Mouse (Mus musculus): ENCODE measurements around the gene 1700056E22Rik. TPM values are rescaled to one million over a fixed set of nuclear protein-coding genes. Genes with fewer than 3 reads are reported as not detected.

The 1700056E22Rik gene
- total and polyA plus RNA-seq, 2 experiments from 2014 or later, result 1.2 to 1.7 TPM

DNA sequence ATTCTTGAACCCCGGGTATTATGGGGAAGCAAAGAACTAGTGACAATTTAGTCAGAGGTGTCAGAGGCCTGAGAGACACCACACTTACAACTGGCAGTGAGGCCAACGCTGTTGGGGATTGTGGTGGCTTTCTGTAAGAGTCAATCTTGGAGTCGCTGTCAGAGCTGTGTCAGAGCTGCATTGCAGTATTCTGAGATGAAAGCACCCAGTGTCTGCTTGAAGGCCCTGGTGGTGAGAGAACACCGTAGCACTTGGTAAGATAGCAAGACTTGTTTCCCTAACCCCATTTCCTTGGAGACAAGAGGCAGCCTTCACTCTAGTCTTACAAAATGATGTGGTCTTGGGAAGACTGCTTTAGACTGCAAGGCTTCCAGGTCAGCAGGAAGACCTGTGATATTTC is 18.2 kb upstream of the 1700056E22Rik start:
- H3K4me3 ChIP-seq (ENCODE audit: low read length), result no peak overlapping the region
- TF ChIP-seq CTCF (IDR thresholded peaks at IDR 0.05; ENCODE audit: low read depth), result no peak
- no peaks in the 10 kb centered on the region for H3K9me3 ChIP-seq (ENCODE audit: low read length)
- no peaks in the 10 kb centered on the region for H3K27me3 ChIP-seq (ENCODE audit: insufficient read depth, low read length)
- no peak overlapping the region for H3K4me2 ChIP-seq (ENCODE audit: low read depth, low read length)
- ATAC-seq (no peak), DNase-seq (ENCODE audit: low spot score) (no peak)
- H3K27ac ChIP-seq, result no peak overlapping the region
- H3K4me1 ChIP-seq (ENCODE audit: insufficient read depth, low read length), result no peaks in the 10 kb centered on the region
- WGBS, result 64% methylated on average over 4 of the region's 4 CpGs
- H3K9ac ChIP-seq (replicated peaks; ENCODE audit: low read length), result no peak overlapping the region
- no peaks in the 10 kb centered on the region for H3K36me3 ChIP-seq (ENCODE audit: insufficient read depth, low read length)

DNA sequence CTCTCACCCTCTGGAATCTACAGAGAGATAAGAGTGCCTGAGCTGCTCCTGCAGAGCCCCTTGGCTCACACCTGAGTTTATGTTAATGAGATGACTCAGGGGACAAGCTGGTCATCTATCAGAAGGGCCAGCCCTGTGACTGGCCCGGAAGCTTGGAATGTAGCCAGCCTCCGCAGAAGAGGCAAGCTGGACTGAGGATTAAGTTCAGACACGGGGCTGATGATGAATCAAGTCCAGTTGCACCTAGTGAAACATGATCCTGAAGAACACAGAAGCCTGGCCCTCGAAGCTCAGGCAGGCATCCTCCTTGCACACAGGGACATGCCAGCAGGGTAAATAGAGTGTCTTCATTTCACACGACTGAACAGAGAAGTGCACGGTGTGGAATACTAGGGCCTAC is 17.7 kb upstream of the 1700056E22Rik start:
- no peaks in the 10 kb centered on the region for H3K36me3 ChIP-seq (ENCODE audit: insufficient read depth, low read length)
- H3K9ac ChIP-seq (replicated peaks; ENCODE audit: low read length), result no peak overlapping the region
- no peak for TF ChIP-seq CTCF (IDR thresholded peaks at IDR 0.05; ENCODE audit: low read depth)
- ATAC-seq (no peak), DNase-seq (ENCODE audit: low spot score) (peak; percentile 25)
- no peaks in the 10 kb centered on the region for H3K4me1 ChIP-seq (ENCODE audit: insufficient read depth, low read length)
- H3K27ac ChIP-seq, result no peak overlapping the region
- no peak overlapping the region for H3K4me3 ChIP-seq (ENCODE audit: low read length)
- no peaks in the 10 kb centered on the region for H3K27me3 ChIP-seq (ENCODE audit: insufficient read depth, low read length)
- no peaks in the 10 kb centered on the region for H3K9me3 ChIP-seq (ENCODE audit: low read length)
- WGBS, result 34% methylated on average over 6 of the region's 6 CpGs
- H3K4me2 ChIP-seq (ENCODE audit: low read depth, low read length), result no peak overlapping the region

DNA sequence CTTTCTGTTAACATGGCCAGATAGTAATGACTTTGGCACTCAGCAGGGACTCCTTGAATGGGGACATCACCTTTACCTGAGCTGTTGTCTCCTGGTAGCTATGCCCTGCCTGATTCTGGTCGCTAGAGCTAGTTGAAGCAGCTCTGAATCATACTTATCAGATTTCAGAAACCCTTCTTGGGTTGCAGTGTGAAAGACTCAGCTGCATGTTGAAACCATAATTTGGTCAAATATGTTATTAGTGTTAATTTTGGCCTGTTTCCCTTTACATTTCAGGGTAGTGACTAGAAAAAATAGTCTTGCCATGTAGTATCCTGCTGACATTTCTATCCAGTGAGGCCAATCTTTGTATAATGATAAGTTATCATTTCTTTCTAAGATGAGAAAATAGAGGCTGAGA is 17.2 kb upstream of the 1700056E22Rik start:
- 87% methylated on average over 1 of the region's 1 CpGs for WGBS
- no peak for TF ChIP-seq CTCF (IDR thresholded peaks at IDR 0.05; ENCODE audit: low read depth)
- no peak overlapping the region for H3K4me2 ChIP-seq (ENCODE audit: low read depth, low read length)
- no peak overlapping the region for H3K27ac ChIP-seq
- no peak overlapping the region for H3K9ac ChIP-seq (replicated peaks; ENCODE audit: low read length)
- no peaks in the 10 kb centered on the region for H3K36me3 ChIP-seq (ENCODE audit: insufficient read depth, low read length)
- no peak for ATAC-seq
- no peaks in the 10 kb centered on the region for H3K4me1 ChIP-seq (ENCODE audit: insufficient read depth, low read length)
- H3K27me3 ChIP-seq (ENCODE audit: insufficient read depth, low read length), result no peaks in the 10 kb centered on the region
- no peak for DNase-seq (ENCODE audit: low spot score)
- H3K4me3 ChIP-seq (ENCODE audit: low read length), result no peak overlapping the region
- no peaks in the 10 kb centered on the region for H3K9me3 ChIP-seq (ENCODE audit: low read length)

DNA sequence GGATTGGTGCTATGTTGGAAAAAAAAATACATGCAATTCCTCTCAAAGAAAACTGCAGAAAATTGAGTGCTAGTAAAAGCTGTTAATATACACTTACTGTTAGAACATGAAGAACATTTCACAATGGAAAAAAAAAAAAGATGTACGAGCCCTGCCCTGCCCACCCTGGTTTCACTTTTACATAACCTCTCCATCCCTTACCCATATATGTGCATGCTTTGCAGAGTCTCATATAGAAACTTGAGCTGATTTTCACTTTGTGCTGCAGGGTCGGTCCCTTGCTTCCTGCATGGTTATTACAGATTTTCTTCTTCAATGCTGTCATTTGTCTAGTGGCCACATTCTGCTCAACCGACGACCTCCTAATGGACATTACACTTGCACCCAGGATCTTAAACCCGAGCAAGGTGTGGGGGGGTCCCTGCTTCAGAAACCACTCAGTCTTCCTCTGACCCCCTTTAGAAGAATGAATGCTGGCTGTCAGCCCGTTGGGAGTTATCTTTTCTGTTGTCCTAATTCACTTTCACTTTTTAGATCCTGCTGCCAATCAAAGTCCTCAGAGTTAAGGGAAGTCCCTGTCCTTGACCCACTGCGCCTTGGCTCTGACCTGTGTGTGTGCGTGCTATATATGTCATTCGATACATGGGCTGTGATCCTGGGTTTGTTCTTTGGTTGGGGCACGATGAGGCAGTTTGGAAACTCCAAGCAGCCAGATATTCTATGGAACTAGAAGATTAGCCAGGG is 14.7 kb upstream of the 1700056E22Rik start:
- no peaks in the 10 kb centered on the region for H3K4me1 ChIP-seq (ENCODE audit: insufficient read depth, low read length)
- no peak for DNase-seq (ENCODE audit: low spot score)
- ATAC-seq, result no peak
- H3K4me2 ChIP-seq (ENCODE audit: low read depth, low read length), result no peak overlapping the region
- H3K27me3 ChIP-seq (ENCODE audit: insufficient read depth, low read length), result no peaks in the 10 kb centered on the region
- WGBS, result 83% methylated on average over 10 of the region's 10 CpGs
- no peak for TF ChIP-seq CTCF (IDR thresholded peaks at IDR 0.05; ENCODE audit: low read depth)
- H3K36me3 ChIP-seq (ENCODE audit: insufficient read depth, low read length), result no peaks in the 10 kb centered on the region
- H3K27ac ChIP-seq, result no peak overlapping the region
- no peak overlapping the region for H3K4me3 ChIP-seq (ENCODE audit: low read length)
- H3K9me3 ChIP-seq (ENCODE audit: low read length), result no peaks in the 10 kb centered on the region
- no peak overlapping the region for H3K9ac ChIP-seq (replicated peaks; ENCODE audit: low read length)

DNA sequence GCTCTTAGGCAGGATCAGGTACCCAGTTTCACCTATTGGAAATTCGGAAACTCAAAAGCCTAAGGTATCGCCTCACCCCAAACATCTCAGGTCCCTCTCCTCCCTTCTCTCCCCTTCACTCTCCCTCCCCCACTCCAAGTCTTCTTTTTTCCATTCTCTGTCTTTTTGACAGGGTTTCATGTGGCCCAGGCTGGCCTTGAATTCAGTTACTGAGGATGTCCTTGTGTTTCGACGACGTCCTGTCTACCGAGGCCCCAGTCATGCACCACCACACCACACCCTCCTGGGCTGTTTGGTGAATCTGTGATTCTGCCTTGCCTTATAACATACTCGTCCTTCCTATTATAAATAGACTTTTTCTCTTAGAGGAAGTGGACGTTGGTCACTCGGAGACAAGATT is 13.7 kb upstream of the 1700056E22Rik start:
- H3K4me3 ChIP-seq (ENCODE audit: low read length), result no peak overlapping the region
- H3K9me3 ChIP-seq (ENCODE audit: low read length), result no peaks in the 10 kb centered on the region
- H3K36me3 ChIP-seq (ENCODE audit: insufficient read depth, low read length), result no peaks in the 10 kb centered on the region
- no peaks in the 10 kb centered on the region for H3K4me1 ChIP-seq (ENCODE audit: insufficient read depth, low read length)
- no peak overlapping the region for H3K9ac ChIP-seq (replicated peaks; ENCODE audit: low read length)
- no peak overlapping the region for H3K4me2 ChIP-seq (ENCODE audit: low read depth, low read length)
- H3K27ac ChIP-seq, result no peak overlapping the region
- no peaks in the 10 kb centered on the region for H3K27me3 ChIP-seq (ENCODE audit: insufficient read depth, low read length)
- DNase-seq (ENCODE audit: low spot score) (no peak), ATAC-seq (no peak)
- 87% methylated on average over 9 of the region's 9 CpGs for WGBS
- TF ChIP-seq CTCF (IDR thresholded peaks at IDR 0.05; ENCODE audit: low read depth), result no peak

DNA sequence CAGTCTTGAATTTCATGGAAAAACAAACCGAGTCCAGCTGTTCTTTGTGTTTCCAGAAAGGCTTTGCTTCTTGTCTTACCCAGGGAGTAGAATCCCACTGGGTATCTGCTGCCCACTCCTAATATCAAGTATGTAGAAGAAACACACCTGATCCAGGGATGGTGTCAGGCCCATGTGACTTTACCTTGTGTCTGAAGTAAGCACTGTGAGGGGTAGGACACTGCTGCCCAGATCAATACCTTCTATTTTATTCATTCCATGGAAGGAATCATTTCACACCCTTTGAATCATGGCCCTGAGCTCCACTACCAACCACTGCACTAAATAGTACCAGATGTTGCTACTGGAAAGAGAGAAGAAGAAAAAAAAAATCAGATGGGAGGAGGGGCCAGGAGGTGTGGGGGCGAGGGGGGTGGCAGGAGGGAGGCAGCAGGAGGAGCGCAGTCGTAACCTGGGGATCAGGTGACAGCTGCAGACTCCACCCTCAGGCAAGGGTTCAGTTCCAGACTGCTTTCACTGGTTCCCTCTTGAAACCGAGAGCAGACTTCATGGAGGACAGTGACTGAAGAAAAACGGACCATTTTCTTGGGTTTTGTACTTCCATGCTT is 12.1 kb upstream of the 1700056E22Rik start:
- H3K27me3 ChIP-seq (ENCODE audit: insufficient read depth, low read length), result no peaks in the 10 kb centered on the region
- no peak overlapping the region for H3K4me3 ChIP-seq (ENCODE audit: low read length)
- DNase-seq (ENCODE audit: low spot score), result no peak
- H3K27ac ChIP-seq, result no peak overlapping the region
- no peaks in the 10 kb centered on the region; the same call in 1 of the 2 replicates for H3K4me1 ChIP-seq (ENCODE audit: insufficient read depth, low read length)
- no peaks in the 10 kb centered on the region for H3K36me3 ChIP-seq (ENCODE audit: insufficient read depth, low read length)
- no peak for ATAC-seq
- no peak overlapping the region for H3K4me2 ChIP-seq (ENCODE audit: low read depth, low read length)
- no peak for TF ChIP-seq CTCF (IDR thresholded peaks at IDR 0.05; ENCODE audit: low read depth)
- no peak overlapping the region for H3K9ac ChIP-seq (replicated peaks; ENCODE audit: low read length)
- no peaks in the 10 kb centered on the region for H3K9me3 ChIP-seq (ENCODE audit: low read length)
- WGBS, result 70% methylated on average over 6 of the region's 6 CpGs

DNA sequence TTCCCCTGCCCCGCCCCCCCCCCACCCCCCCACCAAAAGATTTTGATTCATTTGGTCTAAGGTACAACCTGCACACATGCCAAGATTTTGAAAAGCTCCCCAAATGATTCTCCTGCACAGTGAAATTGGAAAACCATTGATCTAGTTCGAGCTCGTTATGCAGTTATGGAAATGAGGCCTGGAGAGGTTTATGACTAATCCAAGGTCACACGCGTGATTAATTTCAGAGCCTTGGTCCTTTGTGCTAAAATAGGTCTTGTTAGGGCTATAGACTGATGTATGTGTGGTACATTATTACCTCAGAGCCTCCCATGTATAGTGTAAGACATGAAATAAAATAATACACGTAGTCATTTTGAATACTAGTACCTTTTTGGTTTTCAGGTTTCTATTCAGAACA is 9.3 kb upstream of the 1700056E22Rik start:
- Histone ChIP-seq H3K9me3 (ENCODE audit: low read length) (no peaks in the 10 kb centered on the region), H3K27ac (no peak overlapping the region), H3K4me2 (ENCODE audit: low read depth, low read length) (no peak overlapping the region), H3K4me1 (ENCODE audit: insufficient read depth, low read length) (no peaks in the 10 kb centered on the region; the same call in 1 of the 2 replicates), H3K36me3 (ENCODE audit: insufficient read depth, low read length) (no peaks in the 10 kb centered on the region), H3K27me3 (ENCODE audit: insufficient read depth, low read length) (no peaks in the 10 kb centered on the region), H3K4me3 (ENCODE audit: low read length) (no peak overlapping the region), H3K9ac (replicated peaks; ENCODE audit: low read length) (no peak overlapping the region)
- no peak for DNase-seq (ENCODE audit: low spot score)
- TF ChIP-seq CTCF (IDR thresholded peaks at IDR 0.05; ENCODE audit: low read depth), result no peak
- ATAC-seq, result no peak
- 81% methylated on average over 6 of the region's 6 CpGs for WGBS

All from hindbrain, postnatal 0 days (tissue).